18 mouse cellular contexts compared by ENCODE assay signal in the genomic region with DNA sequence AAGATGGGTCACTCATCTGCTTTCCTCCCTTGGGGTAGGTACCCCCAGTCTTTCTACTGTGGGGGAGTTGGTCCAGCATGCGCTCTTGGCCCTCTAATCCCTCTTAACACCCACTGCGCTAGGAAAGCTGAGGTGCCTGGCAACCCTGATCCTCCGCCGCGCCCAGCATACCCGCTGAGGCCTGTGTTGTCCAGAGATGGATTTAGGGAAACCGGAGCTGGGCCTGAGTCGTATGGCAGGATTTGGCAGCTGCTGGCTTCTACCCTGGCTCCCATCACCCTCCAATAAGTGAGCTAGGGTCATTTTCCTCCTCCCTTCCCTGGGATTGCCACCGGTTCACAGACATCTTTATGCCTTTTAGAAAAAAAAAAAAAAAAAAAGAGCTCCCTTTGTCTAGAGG. TPM values are rescaled to one million over a fixed set of nuclear protein-coding genes. Genes with fewer than 3 reads are reported as not detected.
DNase-seq lines count a peak whose midpoint lies in the region; ATAC-seq and TF ChIP-seq lines count a peak whose summit lies in the region.
"Had no signal": no experiment of that assay in that cellular context is flagged by ENCODE, and none has a peak within 500 bp of the region (broad histone marks: within the 10 kb centered on the region; RNA-seq: fewer than 3 reads in every experiment).

No protein-coding gene starts in this region.

- TF ChIP-seq POLR2A in brain, embryonic 14.5 days (IDR thresholded peaks at IDR 0.05; ENCODE audit: borderline replicate concordance, extremely low read depth, insufficient read depth, insufficient read length, poor library complexity, severe bottlenecking), result no peak
- TF ChIP-seq POLR2A in limb, embryonic 14.5 days (IDR thresholded peaks at IDR 0.05; ENCODE audit: borderline replicate concordance, extremely low read depth, insufficient read depth, insufficient read length), result no peak

- H3K4me3 ChIP-seq in limb, embryonic 13.5 days, result no peak overlapping the region
- H3K4me3 ChIP-seq in limb, embryonic 10.5 days, result no peak overlapping the region
- no peak overlapping the region for H3K4me3 ChIP-seq in limb, embryonic 14.5 days (replicated peaks; ENCODE audit: low read length)
- no peak overlapping the region for H3K4me3 ChIP-seq in midbrain, embryonic 15.5 days
- H3K4me3 ChIP-seq in hindbrain, embryonic 13.5 days, result no peak overlapping the region
- H3K4me3 ChIP-seq: embryonic facial prominence, embryonic 12.5 days; forebrain, embryonic 13.5 days; gastrocnemius, adult 2 months; heart, embryonic 12.5 days; hindbrain, embryonic 15.5 days had no signal

- no peak overlapping the region for H3K9ac ChIP-seq in limb, embryonic 13.5 days
- no peak overlapping the region for H3K9ac ChIP-seq in limb, embryonic 14.5 days (ENCODE audit: low read depth, low read length, severe bottlenecking)
- H3K9ac ChIP-seq in midbrain, embryonic 15.5 days, result no peak overlapping the region
- no peak overlapping the region for H3K9ac ChIP-seq in hindbrain, embryonic 13.5 days
- H3K9ac ChIP-seq: embryonic facial prominence, embryonic 12.5 days; forebrain, embryonic 13.5 days; heart, embryonic 12.5 days; hindbrain, embryonic 15.5 days had no signal

- H3K27ac ChIP-seq in limb, embryonic 13.5 days, result no peak overlapping the region
- H3K27ac ChIP-seq in limb, embryonic 10.5 days, result no peak overlapping the region
- H3K27ac ChIP-seq in limb, embryonic 14.5 days (replicated peaks; ENCODE audit: low read depth, low read length), result no peak overlapping the region
- no peak overlapping the region for H3K27ac ChIP-seq in midbrain, embryonic 15.5 days
- no peak overlapping the region for H3K27ac ChIP-seq in hindbrain, embryonic 13.5 days
- H3K27ac ChIP-seq: embryonic facial prominence, embryonic 12.5 days; forebrain, embryonic 13.5 days; gastrocnemius, adult 2 months; hindbrain, embryonic 15.5 days had no signal

- no peak overlapping the region for H3K4me2 ChIP-seq in limb, embryonic 13.5 days (replicated peaks)
- no peak overlapping the region for H3K4me2 ChIP-seq in limb, embryonic 14.5 days (replicated peaks; ENCODE audit: low read depth, low read length, severe bottlenecking)
- H3K4me2 ChIP-seq in midbrain, embryonic 15.5 days, result no peak overlapping the region
- no peak overlapping the region for H3K4me2 ChIP-seq in hindbrain, embryonic 13.5 days
- H3K4me2 ChIP-seq: embryonic facial prominence, embryonic 12.5 days; forebrain, embryonic 13.5 days; heart, embryonic 12.5 days; hindbrain, embryonic 15.5 days had no signal

- H3K27me3 ChIP-seq in limb, embryonic 13.5 days, result peaks cover 37% of the 10 kb centered on the region
- H3K27me3 ChIP-seq in limb, embryonic 10.5 days (ENCODE audit: low read depth, poor library complexity, severe bottlenecking), result peaks cover 91% of the 10 kb centered on the region
- H3K27me3 ChIP-seq in limb, embryonic 14.5 days (ENCODE audit: control insufficient read depth, insufficient read depth, low read length), result no peaks in the 10 kb centered on the region
- peaks cover 28% of the 10 kb centered on the region for H3K27me3 ChIP-seq in midbrain, embryonic 15.5 days (replicated peaks)
- H3K27me3 ChIP-seq in hindbrain, embryonic 13.5 days, result peaks cover 62% of the 10 kb centered on the region

- no peak for TF ChIP-seq CTCF in brain, embryonic 14.5 days (IDR thresholded peaks at IDR 0.05; ENCODE audit: borderline replicate concordance, extremely low read depth, insufficient read depth, insufficient read length)

- H3K36me3 ChIP-seq in limb, embryonic 13.5 days, result no peaks in the 10 kb centered on the region
- H3K36me3 ChIP-seq in limb, embryonic 10.5 days, result no peaks in the 10 kb centered on the region
- H3K36me3 ChIP-seq in limb, embryonic 14.5 days (ENCODE audit: control insufficient read depth, insufficient read depth, low read length), result no peaks in the 10 kb centered on the region
- no peaks in the 10 kb centered on the region for H3K36me3 ChIP-seq in midbrain, embryonic 15.5 days (replicated peaks)
- no peaks in the 10 kb centered on the region for H3K36me3 ChIP-seq in hindbrain, embryonic 13.5 days
- H3K36me3 ChIP-seq: embryonic facial prominence, embryonic 12.5 days; heart, embryonic 12.5 days; hindbrain, embryonic 15.5 days had no signal

- DNase-seq in limb, embryonic 10.5 days (ENCODE audit: low spot score), result no peak
- peak; percentile 56 for DNase-seq in brain, embryonic 14.5 days (ENCODE audit: low read depth)
- no peak for DNase-seq in limb, embryonic 14.5 days (ENCODE audit: low spot score)
- DNase-seq in embryo, embryonic 10.5 days (ENCODE audit: low spot score), result no peak
- DNase-seq: adrenal gland, postnatal 25 days; cerebellum, adult 2 months; cerebellum, postnatal 10 days; embryo, embryonic 11 days; gastrocnemius, adult 2 months; gastrocnemius, postnatal 25 days had no signal

- ATAC-seq in limb, embryonic 13.5 days (ENCODE audit: low FRiP score, low read depth), result 0 out of 2 replicates have a peak, but pooled peaks have one; percentile 21
- ATAC-seq in limb, embryonic 14.5 days (ENCODE audit: low FRiP score, low read depth), result 0 out of 2 replicates have a peak, but pooled peaks have one; percentile 19
- 0 out of 2 replicates have a peak, but pooled peaks have one; percentile 4 for ATAC-seq in midbrain, embryonic 15.5 days (replicated peaks)
- no peak for ATAC-seq in hindbrain, embryonic 13.5 days (ENCODE audit: low FRiP score)
- ATAC-seq: forebrain, embryonic 13.5 days had no signal

- H3K9me3 ChIP-seq in limb, embryonic 13.5 days, result no peaks in the 10 kb centered on the region
- no peaks in the 10 kb centered on the region for H3K9me3 ChIP-seq in limb, embryonic 10.5 days (replicated peaks)
- H3K9me3 ChIP-seq in limb, embryonic 14.5 days (ENCODE audit: control insufficient read depth, low read length), result no peaks in the 10 kb centered on the region
- H3K9me3 ChIP-seq in midbrain, embryonic 15.5 days, result no peaks in the 10 kb centered on the region
- H3K9me3 ChIP-seq in hindbrain, embryonic 13.5 days, result no peaks in the 10 kb centered on the region
- H3K9me3 ChIP-seq: embryonic facial prominence, embryonic 12.5 days; forebrain, embryonic 13.5 days; heart, embryonic 12.5 days; hindbrain, embryonic 15.5 days had no signal

- WGBS in limb, embryonic 13.5 days, result 53% methylated on average over 9 of the region's 9 CpGs
- 62% methylated on average over 9 of the region's 9 CpGs for WGBS in limb, embryonic 10.5 days
- 70% methylated on average over 9 of the region's 9 CpGs for WGBS in limb, embryonic 14.5 days
- WGBS in midbrain, embryonic 15.5 days, result 23% methylated on average over 9 of the region's 9 CpGs
- WGBS in hindbrain, embryonic 13.5 days, result 49% methylated on average over 9 of the region's 9 CpGs

- H3K4me1 ChIP-seq in limb, embryonic 13.5 days, result no peaks in the 10 kb centered on the region
- H3K4me1 ChIP-seq in limb, embryonic 10.5 days, result no peaks in the 10 kb centered on the region
- H3K4me1 ChIP-seq in limb, embryonic 14.5 days (ENCODE audit: control insufficient read depth, insufficient read depth, low read length), result no peaks in the 10 kb centered on the region
- H3K4me1 ChIP-seq in midbrain, embryonic 15.5 days, result peaks cover 21% of the 10 kb centered on the region
- H3K4me1 ChIP-seq in hindbrain, embryonic 13.5 days (replicated peaks), result peaks cover 16% of the 10 kb centered on the region
- H3K4me1 ChIP-seq: embryonic facial prominence, embryonic 12.5 days; heart, embryonic 12.5 days had no signal

RNA-seq across cellular contexts. Expression of a gene that starts 18.6 kb away (rescaled TPM):
- polyA plus RNA-seq in limb, embryonic 13.5 days (2015; fragmentation: Nextera tagmentation; extraction: Ambion mirVana), result 0.13 TPM in 1 of 2 replicates, not detected in the other
- polyA plus RNA-seq in limb, embryonic 10.5 days (2016; fragmentation: Nextera tagmentation; extraction: Ambion mirVana), result not detected in 2 replicates
- 1.2 and 2.1 TPM in 2 replicates for polyA plus RNA-seq in brain, embryonic 14.5 days (2012; rRNA removed)
- 0.06 and 0.10 TPM in 2 replicates for polyA plus RNA-seq in limb, embryonic 14.5 days (2012; rRNA removed)
- not detected in 2 replicates for polyA plus RNA-seq in limb, embryonic 14.5 days (2014; fragmentation: Nextera tagmentation; extraction: Ambion mirVana)
- polyA plus RNA-seq in midbrain, embryonic 15.5 days (2015; fragmentation: Nextera tagmentation; extraction: Ambion mirVana), result 0.58 and 1.0 TPM in 2 replicates
- 0.09 TPM in 1 of 2 replicates, not detected in the other for polyA plus RNA-seq in hindbrain, embryonic 13.5 days (2015; fragmentation: Nextera tagmentation; extraction: Ambion mirVana)
- polyA plus RNA-seq: cerebellum, adult 2 months; heart, embryonic 12.5 days; heart, embryonic 16.5 days; hindbrain, embryonic 15.5 days had no signal

RNA-seq across cellular contexts. Expression of a gene that starts 51.9 kb away (rescaled TPM):
- polyA plus RNA-seq in limb, embryonic 13.5 days (2015; fragmentation: Nextera tagmentation; extraction: Ambion mirVana), result 282 and 290 TPM in 2 replicates
- polyA plus RNA-seq in limb, embryonic 10.5 days (2016; fragmentation: Nextera tagmentation; extraction: Ambion mirVana), result 340 and 363 TPM in 2 replicates
- 265 and 300 TPM in 2 replicates for polyA plus RNA-seq in brain, embryonic 14.5 days (2012; rRNA removed)
- 202 and 265 TPM in 2 replicates for polyA plus RNA-seq in limb, embryonic 14.5 days (2012; rRNA removed)
- polyA plus RNA-seq in limb, embryonic 14.5 days (2014; fragmentation: Nextera tagmentation; extraction: Ambion mirVana), result 240 and 253 TPM in 2 replicates
- polyA plus RNA-seq in midbrain, embryonic 15.5 days (2015; fragmentation: Nextera tagmentation; extraction: Ambion mirVana), result 260 and 270 TPM in 2 replicates
- 314 and 317 TPM in 2 replicates for polyA plus RNA-seq in hindbrain, embryonic 13.5 days (2015; fragmentation: Nextera tagmentation; extraction: Ambion mirVana)
